Mouse (Mus musculus): ENCODE measurements around the gene Ifitm5. TPM values are rescaled to one million over a fixed set of nuclear protein-coding genes. Genes with fewer than 3 reads are reported as not detected.
"Not testable (repeated sequence)": the region's sequence is repeated elsewhere in the genome, so short reads cannot be mapped to it uniquely, and the experiment has no call there.

The Ifitm5 gene
- 4.2 and 5.9 TPM in 2 replicates for polyA plus RNA-seq (2016; fragmentation: Nextera tagmentation; extraction: Ambion mirVana)

DNA sequence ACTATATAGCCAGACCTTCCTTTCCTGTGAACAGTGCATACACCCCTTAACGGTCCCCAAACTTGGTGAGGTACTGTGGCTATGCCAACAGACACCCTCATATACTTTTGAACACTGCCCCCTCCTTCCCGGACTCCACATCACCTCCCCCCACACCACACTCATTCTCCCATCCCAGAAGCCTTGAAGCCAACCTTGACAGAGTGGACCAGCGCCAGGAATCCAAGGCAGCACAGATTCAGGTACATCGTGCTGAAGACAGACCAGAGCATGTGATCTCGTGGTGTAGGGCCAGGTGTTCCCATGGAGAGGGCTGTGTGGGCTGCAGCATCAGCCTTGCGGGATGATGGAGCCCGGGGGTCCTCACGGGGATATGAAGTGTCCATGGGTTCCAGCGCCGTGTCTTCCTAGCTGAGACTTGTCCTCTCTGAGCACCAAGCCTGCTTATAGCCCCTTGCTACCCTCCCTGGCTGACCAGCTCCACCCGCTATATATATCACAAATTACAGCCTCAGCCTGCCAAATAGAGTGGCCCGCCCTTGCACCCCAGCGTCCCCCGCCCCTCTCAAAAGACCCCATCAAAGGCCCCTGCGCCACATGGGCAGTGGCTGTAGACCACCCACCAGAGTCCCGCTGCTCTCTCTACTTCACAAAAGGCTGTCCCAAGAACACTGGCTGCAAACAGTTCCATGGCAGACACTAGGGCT, at the start of gene Ifitm5:
Gene Ifitm5 (minus strand): TSS at position 468 of the 707 bp plus-strand sequence.
- H3K27ac ChIP-seq = peak within 1 kb of the TSS; percentile 67
- no peak for DNase-seq (ENCODE audit: low spot score)
- peaks cover 74% of the 10 kb centered on the region for H3K36me3 ChIP-seq
- H3K4me3 ChIP-seq = 0 out of 2 replicates have a peak within 1 kb of the TSS, but pooled peaks have one; percentile 0
- peaks cover 58% of the 10 kb centered on the region for H3K4me1 ChIP-seq
- no peaks in the 10 kb centered on the region for H3K27me3 ChIP-seq (ENCODE audit: low read depth, poor library complexity, severe bottlenecking)
- WGBS = 73% methylated on average over 16 of the region's 16 CpGs
- H3K9me3 ChIP-seq (replicated peaks) = no peaks in the 10 kb centered on the region

GRCm38 (mm10) chr7:140998853-140999700, 49.0 kb upstream of the Ifitm5 start:
- Histone ChIP-seq H3K9me3 (replicated peaks) (no peaks in the 10 kb centered on the region), H3K36me3 (no peaks in the 10 kb centered on the region), H3K27ac (no peak overlapping the region), H3K4me1 (no peaks in the 10 kb centered on the region), H3K27me3 (ENCODE audit: low read depth, poor library complexity, severe bottlenecking) (no peaks in the 10 kb centered on the region), H3K4me3 (no peak overlapping the region)
- DNase-seq (ENCODE audit: low spot score) = no peak
- WGBS = 90% methylated on average over 11 of the region's 11 CpGs

DNA sequence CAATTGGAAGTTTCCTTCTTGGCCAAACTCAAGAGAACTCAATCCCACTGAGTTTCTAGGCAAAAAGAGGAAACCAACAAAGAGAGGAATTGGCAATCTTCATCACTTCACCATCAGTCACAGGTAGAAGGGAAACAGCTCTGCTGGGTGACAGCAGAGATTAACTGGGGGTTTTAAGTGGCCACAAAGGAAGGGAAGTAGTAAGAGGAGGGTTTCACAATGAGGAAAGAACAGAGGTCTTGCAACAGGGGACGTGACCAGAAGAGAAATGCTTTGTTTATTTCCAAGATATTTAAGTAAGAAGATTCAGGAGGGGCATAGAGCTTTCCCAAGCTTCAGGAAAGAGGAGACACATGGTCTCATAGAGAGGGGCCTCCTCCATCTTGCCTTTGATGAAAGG, 47.7 kb upstream of the Ifitm5 start:
- Histone ChIP-seq H3K9me3 (replicated peaks) (no peaks in the 10 kb centered on the region), H3K27me3 (ENCODE audit: low read depth, poor library complexity, severe bottlenecking) (no peaks in the 10 kb centered on the region), H3K27ac (no peak overlapping the region), H3K4me1 (no peaks in the 10 kb centered on the region), H3K36me3 (no peaks in the 10 kb centered on the region), H3K4me3 (no peak overlapping the region)
- 51% methylated on average over 1 of the region's 1 CpGs for WGBS
- no peak for DNase-seq (ENCODE audit: low spot score)

DNA sequence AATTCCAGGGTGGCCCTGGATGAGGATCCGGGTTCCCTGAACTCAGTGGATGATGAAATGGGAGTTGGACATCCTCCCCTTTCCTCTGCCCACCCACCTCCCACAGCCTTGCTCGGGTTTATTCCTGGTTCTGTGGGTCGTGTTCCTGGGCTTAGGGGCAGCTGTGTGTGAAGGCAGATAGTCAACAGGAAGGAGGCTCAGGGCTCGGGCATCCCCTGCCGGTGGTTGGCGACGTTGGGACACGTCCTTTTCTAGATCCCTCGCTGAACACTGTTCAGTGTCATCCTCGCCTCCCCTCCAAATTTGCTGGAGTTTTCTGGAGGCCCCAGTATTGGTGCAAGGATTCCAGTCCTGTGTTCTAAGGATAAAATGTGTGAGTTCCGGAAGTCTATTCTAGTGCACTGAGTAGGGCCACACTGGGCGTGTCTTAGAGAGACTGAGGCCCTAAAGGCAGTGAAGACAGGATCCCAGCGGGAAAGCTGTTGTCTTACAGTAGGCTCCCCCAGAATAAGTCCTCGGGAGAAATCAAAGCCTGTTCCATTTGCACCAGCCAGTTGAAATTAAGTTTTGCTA, 41.1 kb upstream of the Ifitm5 start:
- H3K36me3 ChIP-seq = no peaks in the 10 kb centered on the region
- H3K4me1 ChIP-seq = peaks cover 16% of the 10 kb centered on the region
- peak overlapping the region; percentile 56; the same call in 1 of the 2 replicates for H3K27ac ChIP-seq
- no peak for DNase-seq (ENCODE audit: low spot score)
- 85% methylated on average over 14 of the region's 14 CpGs for WGBS
- no peak overlapping the region for H3K4me3 ChIP-seq
- H3K27me3 ChIP-seq (ENCODE audit: low read depth, poor library complexity, severe bottlenecking) = no peaks in the 10 kb centered on the region
- H3K9me3 ChIP-seq (replicated peaks) = no peaks in the 10 kb centered on the region

DNA sequence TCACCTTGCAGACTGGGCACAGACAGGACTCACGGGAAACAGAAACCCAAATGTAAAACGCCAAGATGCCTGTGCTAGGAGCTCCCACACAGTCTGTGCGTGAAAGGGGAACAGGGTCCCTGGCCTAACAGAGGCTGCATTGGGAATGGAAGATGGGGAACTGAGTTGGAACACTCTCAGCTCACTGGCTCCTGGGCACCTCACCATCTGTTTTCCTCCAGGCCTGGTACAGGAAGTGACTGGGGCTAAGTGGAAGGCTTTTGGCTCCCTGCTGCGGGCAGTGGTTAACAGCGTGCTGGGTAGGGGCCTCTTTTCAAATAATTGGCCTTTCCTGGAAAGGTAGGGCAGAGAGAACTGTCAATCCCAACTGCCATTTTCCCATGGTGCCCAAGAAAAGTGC, 40.5 kb upstream of the Ifitm5 start:
- Histone ChIP-seq H3K4me1 (peaks cover 16% of the 10 kb centered on the region), H3K27ac (peak overlapping the region; percentile 37; the same call in 1 of the 2 replicates), H3K4me3 (no peak overlapping the region), H3K36me3 (no peaks in the 10 kb centered on the region), H3K9me3 (replicated peaks) (no peaks in the 10 kb centered on the region), H3K27me3 (ENCODE audit: low read depth, poor library complexity, severe bottlenecking) (no peaks in the 10 kb centered on the region)
- 60% methylated on average over 5 of the region's 5 CpGs for WGBS
- DNase-seq (ENCODE audit: low spot score) = no peak

GRCm38 (mm10) chr7:140990185-140990584, 40.1 kb upstream of the Ifitm5 start:
- no peaks in the 10 kb centered on the region for H3K9me3 ChIP-seq (replicated peaks)
- peaks cover 16% of the 10 kb centered on the region for H3K4me1 ChIP-seq
- H3K4me3 ChIP-seq = no peak overlapping the region
- H3K27ac ChIP-seq = peak overlapping the region; percentile 37; the same call in 1 of the 2 replicates
- no peak for DNase-seq (ENCODE audit: low spot score)
- no peaks in the 10 kb centered on the region for H3K36me3 ChIP-seq
- 68% methylated on average over 6 of the region's 6 CpGs for WGBS
- no peaks in the 10 kb centered on the region for H3K27me3 ChIP-seq (ENCODE audit: low read depth, poor library complexity, severe bottlenecking)

- no peaks in the 10 kb centered on the region for H3K27me3 ChIP-seq (ENCODE audit: low read depth, poor library complexity, severe bottlenecking)
- H3K9me3 ChIP-seq (replicated peaks) = no peaks in the 10 kb centered on the region
- WGBS = 83% methylated on average over 4 of the region's 4 CpGs
- H3K4me3 ChIP-seq = no peak overlapping the region
- no peak for DNase-seq (ENCODE audit: low spot score)
- H3K27ac ChIP-seq = no peak overlapping the region
- peaks cover 16% of the 10 kb centered on the region for H3K4me1 ChIP-seq
- H3K36me3 ChIP-seq = no peaks in the 10 kb centered on the region
Measured at GRCm38 (mm10) chr7:140989022-140989421, 38.9 kb upstream of the Ifitm5 start.

DNA sequence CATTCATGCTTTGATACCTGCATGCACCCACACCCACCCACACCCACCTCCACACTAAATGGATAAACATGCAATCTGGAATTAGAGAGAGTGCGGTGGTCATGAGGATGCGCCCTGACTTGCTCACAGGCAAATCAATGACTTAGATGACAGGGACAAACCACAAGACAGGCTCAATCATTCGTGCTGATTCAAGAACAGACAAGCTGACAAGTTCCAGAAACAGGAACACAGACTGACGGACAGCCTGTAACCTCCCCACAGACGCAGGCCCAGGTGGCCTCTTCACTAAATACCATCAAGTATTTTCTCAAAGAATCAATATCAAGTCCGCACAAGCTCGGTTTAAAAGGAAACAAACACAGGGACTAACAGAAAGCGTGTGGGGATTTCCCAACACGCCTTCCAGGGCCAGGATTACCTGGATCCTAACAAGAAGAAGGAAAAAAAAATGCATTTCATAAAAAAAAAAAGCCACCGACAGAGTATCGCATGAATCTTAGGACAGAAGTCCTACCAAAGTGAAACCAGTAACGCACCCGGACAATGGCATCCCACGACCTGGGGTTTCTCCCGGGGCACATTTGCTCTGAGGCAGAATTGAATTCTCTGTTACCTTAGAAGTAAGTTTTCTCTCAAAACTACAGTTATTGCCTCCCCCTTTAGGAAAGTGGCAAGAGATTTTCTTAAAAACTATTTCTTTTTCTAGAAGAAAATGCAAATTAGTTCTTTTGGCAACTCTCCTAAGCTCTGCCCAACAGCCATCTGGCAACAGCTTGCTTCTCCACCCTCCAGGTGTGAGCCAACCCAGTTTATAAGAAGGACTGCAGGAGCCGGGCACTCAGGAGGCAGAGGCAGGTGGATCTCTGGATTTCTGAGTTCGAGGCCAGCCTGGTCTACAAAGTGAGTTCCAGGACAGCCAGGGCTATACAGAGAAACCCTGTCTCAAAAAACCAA, 37.4 kb upstream of the Ifitm5 start:
- H3K4me3 ChIP-seq = no peak overlapping the region
- DNase-seq (ENCODE audit: low spot score) = no peak
- 86% methylated on average over 17 of the region's 17 CpGs for WGBS
- H3K27me3 ChIP-seq (ENCODE audit: low read depth, poor library complexity, severe bottlenecking) = no peaks in the 10 kb centered on the region
- peaks cover 16% of the 10 kb centered on the region for H3K4me1 ChIP-seq
- H3K9me3 ChIP-seq (replicated peaks) = no peaks in the 10 kb centered on the region
- H3K36me3 ChIP-seq = no peaks in the 10 kb centered on the region
- no peak overlapping the region for H3K27ac ChIP-seq

DNA sequence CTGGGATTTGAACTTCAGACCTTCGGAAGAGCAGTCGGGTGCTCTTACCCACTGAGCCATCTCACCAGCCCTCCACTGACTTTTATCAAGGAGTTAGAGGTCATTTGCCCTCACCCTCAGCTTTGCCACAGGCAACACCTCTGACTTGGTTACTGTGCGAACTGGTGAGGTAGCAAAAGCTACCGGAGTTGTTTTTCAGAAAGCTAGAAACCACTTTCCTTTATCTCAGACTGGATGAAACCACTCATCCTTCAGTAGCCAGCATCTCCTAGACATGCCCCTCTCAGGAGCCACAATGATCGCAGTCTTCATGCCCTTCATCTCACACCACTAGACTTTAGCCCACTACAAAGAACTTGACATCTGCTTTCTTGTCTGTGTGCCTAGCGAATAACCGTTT, 32.9 kb upstream of the Ifitm5 start:
- Histone ChIP-seq H3K4me1 (0 out of 2 replicates have a peak, but pooled peaks cover 2% of the 10 kb centered on the region), H3K27me3 (ENCODE audit: low read depth, poor library complexity, severe bottlenecking) (no peaks in the 10 kb centered on the region), H3K36me3 (no peaks in the 10 kb centered on the region), H3K27ac (no peak overlapping the region), H3K4me3 (no peak overlapping the region), H3K9me3 (replicated peaks) (no peaks in the 10 kb centered on the region)
- DNase-seq (ENCODE audit: low spot score) = no peak
- WGBS = 92% methylated on average over 7 of the region's 7 CpGs

DNA sequence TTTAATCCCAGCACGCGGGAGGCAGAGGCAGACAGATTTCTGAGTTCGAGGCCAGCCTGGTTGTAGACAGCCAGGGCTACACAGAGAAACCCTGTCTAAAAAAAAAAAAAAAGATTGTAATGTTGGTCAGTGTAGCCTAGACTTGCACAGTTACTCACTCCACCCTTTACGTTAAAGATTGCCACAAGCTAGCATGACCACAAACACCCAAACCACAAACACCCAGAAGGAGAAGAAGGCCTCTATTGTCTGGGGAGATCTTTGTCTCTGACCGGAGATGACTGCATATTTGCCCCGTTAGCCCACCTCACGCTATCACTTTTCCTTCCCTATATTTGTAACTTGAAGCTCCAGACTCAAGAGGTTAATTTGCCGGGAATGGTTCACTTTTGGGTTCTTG, 31.6 kb upstream of the Ifitm5 start:
- no peaks in the 10 kb centered on the region for H3K36me3 ChIP-seq
- H3K4me3 ChIP-seq = no peak overlapping the region
- WGBS = 94% methylated on average over 8 of the region's 8 CpGs
- no peak overlapping the region for H3K27ac ChIP-seq
- H3K4me1 ChIP-seq = 0 out of 2 replicates have a peak, but pooled peaks cover 2% of the 10 kb centered on the region
- no peak for DNase-seq (ENCODE audit: low spot score)
- H3K27me3 ChIP-seq (ENCODE audit: low read depth, poor library complexity, severe bottlenecking) = no peaks in the 10 kb centered on the region
- H3K9me3 ChIP-seq (replicated peaks) = no peaks in the 10 kb centered on the region

GRCm38 (mm10) chr7:140976720-140977119, 26.6 kb upstream of the Ifitm5 start:
- not testable (repeated sequence) for DNase-seq (ENCODE audit: low spot score); H3K9me3 ChIP-seq (replicated peaks); H3K36me3 ChIP-seq; H3K27ac ChIP-seq; H3K27me3 ChIP-seq (ENCODE audit: low read depth, poor library complexity, severe bottlenecking); H3K4me3 ChIP-seq
- 91% methylated on average over 9 of the region's 9 CpGs for WGBS
- H3K4me1 ChIP-seq = peaks cover 29% of the 10 kb centered on the region

DNA sequence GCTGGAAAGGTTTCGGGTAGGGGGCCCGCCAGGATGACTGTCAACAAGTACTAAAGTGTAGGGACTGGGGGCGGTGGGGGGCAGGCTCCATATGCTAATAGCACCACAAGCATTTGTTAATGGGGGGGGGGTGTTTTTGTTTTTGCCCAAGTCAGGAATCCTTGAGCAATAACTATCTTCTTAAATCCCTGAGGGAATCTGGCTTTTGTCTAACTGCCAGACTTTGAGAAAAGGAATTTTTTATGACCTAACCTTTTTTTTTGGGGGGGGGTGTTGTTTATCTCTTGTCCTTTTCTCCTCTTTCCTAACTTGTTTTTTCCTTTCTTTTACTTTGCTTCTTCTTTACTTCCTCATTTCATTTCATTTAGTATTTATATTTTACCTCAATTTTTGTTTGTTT, 25.4 kb upstream of the Ifitm5 start:
- no peak for DNase-seq (ENCODE audit: low spot score)
- H3K36me3 ChIP-seq = no peaks in the 10 kb centered on the region
- H3K4me1 ChIP-seq = peaks cover 41% of the 10 kb centered on the region
- H3K4me3 ChIP-seq = no peak overlapping the region
- H3K9me3 ChIP-seq (replicated peaks) = no peaks in the 10 kb centered on the region
- H3K27me3 ChIP-seq (ENCODE audit: low read depth, poor library complexity, severe bottlenecking) = peaks cover 9% of the 10 kb centered on the region
- WGBS = 37% methylated on average over 3 of the region's 3 CpGs
- no peak overlapping the region for H3K27ac ChIP-seq

Data from limb, embryonic 10.5 days (tissue).